Mouse (Mus musculus): ENCODE results near the gene Jpt1.
A peak's percentile ranks its signal among the peaks of the same experiment; 100 is the strongest.
"Not testable (repeated sequence)": the region's sequence is repeated elsewhere in the genome, so short reads cannot be mapped to it uniquely, and the experiment has no call there.

Gene Jpt1

DNA sequence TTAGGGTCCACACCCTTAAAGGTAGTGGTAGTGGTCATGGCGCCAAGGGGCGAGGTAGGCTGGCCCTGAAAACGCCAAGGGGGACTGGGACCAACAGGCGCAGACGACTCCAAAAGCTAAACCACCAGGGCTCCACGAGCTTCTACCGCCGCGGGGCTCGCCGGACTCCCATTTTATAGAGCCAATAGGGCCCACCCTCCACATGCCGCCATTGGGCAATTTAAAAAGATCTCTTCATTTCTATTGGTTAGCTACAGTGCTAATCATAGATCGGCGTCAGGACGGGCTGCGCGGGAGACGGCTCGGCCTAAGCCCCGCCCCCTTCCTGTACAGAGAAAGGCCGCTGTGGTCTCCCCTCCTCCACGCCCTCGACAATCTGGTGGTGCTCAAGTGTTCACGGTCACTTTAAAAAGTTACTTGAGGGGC is at the start of gene Jpt1:
Gene Jpt1, minus strand, starts transcription at position 150 of the 426 bp plus-strand sequence.
- peak; percentile 97 for DNase-seq

DNA sequence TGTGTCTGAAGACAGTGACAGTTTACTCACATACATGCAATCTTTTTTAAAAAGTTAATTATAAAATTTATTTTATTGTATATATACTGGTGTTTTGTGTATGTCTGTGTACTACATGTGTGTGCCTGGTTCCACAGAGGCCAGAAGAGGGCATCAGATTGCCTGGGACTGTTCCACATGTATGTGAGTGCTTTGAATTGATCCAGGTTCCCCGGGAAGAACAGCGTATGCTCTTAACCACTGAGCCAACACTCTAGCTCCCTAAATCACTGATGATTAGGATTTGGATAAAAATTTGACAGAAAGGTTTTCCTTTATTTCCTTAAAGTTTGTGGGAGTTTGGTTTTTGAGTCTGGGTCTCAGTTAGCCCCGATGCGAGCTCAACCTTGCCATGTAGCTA is 49.2 kb upstream of the Jpt1 start:
- peak; percentile 23 for DNase-seq

DNA sequence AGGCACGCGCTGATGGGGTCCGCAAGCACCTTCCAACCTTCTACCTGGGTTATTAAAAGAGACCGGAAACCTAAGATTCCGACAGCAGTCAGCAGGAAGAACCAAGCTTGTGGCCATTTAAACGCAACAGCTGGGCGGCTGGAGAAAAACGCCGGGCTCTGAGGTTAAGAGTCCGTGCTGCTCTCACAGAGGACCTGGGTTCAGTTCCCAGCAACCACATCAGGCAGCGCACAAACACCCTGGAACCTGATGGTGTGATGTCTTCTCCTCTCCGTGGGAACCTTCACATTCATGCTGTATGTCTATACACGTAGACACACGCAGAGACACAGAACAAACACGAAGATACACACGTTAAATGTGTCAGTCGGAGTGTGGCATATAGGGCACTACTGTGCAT is 41.5 kb upstream of the Jpt1 start:
- DNase-seq: no peak

DNA sequence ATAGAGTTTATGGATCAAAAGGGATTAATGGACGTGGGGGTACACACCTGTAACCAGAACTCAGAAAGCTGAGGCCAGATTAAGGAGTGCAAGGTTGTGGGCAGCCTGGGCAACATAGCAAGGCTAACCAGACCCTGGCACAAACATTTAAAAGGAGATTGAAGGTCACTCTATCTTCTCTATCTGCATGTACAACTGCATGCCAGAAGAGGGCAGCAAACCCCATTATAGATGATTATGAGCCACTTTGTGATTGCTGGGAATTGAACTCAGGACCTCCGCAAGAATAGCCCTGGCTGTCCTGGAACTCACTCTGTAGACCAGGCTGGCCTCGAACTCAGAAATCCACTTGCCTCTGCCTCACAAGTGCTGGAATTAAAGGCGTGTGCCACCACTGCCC is 38.6 kb upstream of the Jpt1 start:
- DNase-seq: peak; percentile 24

DNA sequence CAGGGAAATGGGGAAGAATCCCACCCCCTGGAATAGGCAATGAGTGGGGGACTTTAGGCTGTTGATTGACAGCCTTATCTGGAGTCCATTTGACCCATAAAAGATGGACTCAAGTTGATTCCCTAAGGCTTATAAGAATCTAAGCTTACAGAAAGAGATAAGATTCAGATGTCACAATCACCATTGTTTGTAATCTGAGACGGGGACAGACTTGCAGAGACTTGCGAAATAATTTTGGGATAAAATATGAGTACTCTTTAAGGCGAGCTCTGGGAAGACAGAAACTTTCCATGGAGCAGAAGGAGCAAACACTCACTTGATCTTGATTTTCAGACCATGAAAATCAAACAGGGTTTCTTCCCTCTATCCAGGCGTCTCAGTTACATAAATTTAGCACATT is 29.4 kb upstream of the Jpt1 start:
- no peak for DNase-seq

DNA sequence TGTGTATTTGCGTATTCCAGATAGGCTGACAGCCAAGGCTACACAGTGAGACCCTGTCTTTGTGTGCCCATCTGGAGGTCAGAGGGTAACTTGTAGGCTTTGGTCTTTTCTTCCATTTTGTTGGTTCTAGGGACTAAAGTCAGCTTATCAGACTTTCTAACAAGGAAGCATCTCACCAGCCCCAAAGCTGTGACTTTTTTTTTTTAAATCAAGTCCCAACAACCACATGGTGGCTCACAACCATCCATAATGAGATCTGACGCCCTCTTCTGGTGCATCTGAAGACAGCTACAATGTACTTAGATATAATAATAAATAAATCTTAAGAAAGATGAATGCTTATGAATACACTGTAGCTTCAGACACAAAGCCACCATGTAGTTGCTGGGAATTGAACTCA is 23.9 kb upstream of the Jpt1 start:
- DNase-seq: no peak

DNA sequence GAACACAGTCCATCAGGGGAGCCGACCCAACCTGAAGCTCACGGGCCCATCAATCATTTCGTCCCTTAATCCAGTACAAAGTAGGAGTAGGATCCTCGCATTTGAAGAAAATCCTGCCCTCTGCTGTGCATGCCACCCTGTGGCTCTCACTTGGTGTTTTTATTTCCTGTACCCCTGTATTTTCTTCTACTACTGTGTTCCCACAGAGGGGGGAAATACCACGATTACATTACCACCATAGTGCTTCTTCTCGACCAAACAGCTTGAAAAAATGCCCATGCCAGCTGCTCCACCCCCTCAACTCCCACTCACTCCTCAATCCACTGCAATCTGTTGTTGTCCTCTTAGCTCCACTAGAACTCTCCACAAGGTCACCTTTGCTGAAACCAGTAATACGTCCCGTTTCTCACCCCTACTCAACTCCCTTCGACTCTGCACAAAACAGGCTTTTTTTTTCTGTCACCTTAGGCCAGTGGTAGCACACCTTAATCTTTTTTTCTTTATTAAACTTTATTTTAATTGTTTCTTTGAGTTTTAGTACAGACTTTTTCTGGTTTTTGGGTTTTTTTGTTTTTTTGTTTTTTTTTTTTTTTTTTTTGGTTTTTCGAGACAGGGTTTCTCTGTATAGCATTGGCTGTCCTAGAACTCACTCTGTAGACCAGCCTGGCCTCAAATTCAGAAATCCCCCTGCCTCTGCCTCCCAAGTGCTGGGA is 22.8 kb upstream of the Jpt1 start:
- peak; percentile 42 for DNase-seq

DNA sequence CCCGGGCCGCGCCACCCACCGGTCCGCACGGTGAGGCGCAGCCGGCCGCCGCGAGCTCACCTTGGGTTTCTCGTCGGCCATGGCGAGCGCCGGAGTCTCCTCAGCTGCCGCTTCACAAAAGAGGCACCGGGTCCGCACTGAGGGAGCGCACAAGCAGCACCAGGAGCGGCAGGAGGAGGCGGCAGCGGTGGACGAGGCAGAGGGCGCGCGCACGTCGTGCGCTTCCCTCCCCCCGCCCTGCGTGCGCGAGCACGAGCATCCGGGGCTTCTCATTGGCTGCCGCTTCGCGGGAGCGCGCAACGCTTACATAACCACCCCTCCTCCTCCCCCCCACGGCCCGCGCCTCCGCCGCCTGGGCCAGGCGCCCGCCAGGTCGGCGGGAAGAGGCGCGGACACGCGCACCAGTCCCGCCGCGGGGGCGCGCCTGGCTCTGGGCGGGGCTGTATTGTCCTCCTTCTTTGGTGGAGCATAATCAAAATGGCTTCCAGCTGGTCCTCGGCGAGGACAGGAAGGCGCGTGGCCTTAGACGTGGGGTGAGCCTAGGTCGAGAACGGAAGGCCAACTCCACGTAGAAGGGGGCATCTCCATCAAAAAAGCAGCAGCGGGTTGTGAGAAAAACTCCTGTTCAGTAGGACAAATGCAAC is 22.0 kb upstream of the Jpt1 start, which contains the start of gene Sumo2:
Gene Sumo2, minus strand, starts transcription at position 239 of the 644 bp plus-strand sequence.
- peak; percentile 99 for DNase-seq

DNA sequence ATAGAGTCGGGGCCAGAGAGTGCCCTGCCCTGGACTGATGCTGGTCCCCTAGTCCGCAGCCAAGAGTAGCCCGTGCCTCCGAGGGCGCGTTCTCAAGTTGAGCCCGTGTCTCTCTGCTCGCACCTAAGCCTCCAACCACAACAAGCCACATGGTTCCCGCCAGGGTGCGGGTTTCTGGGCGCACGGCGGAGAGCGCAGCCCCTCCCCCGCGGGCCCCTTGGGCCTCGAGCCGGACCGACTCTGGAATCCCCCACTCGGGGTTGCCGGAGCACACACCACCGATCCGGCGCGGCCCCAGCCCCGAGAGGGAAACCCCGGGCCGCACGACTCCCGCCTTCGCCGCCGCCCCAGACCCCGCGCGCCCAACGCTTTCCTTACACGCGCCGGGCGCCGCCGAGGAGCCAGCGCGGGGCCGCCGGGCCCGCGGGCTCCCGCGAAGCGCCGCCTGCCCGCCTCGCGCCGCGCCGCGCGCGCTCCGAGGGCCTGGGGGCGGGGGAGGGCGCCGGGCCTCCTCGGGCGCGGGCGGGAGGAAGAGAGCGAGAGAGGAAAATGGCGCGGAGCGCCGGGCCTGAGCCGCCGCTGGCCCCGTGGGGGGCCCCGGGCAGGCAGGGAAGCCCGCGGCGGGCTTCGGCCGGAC is 21.3 kb upstream of the Jpt1 start:
- peak; percentile 81 for DNase-seq

DNA sequence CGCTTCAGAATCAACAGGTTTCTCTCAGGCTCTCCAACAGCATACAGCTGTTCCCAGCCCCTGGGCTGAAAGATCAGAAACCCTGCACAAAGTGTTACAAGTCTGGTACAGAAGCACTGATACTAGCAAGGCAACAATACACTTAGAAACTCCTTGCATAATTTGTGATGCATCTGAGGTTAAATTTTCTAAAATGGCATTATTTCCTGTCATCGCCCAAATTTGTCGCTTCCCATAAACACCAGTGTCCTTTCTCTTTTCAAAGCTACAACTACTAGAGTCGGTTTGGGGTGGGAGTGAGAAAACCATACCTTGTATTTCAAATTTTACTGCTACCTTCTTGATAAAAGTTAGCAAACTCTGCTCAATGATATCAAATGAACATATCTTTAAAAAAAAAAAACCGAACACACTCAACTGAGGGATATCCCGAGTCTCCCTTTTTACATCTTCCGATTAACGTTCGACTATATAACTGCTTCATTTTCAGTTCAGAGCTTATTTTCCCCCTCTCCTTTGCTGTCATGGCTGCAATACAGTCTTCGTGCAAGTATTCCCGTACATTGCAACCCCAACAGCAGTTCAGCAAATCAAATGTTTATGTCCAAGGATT is 20.7 kb upstream of the Jpt1 start:
- DNase-seq: peak; percentile 30

DNA sequence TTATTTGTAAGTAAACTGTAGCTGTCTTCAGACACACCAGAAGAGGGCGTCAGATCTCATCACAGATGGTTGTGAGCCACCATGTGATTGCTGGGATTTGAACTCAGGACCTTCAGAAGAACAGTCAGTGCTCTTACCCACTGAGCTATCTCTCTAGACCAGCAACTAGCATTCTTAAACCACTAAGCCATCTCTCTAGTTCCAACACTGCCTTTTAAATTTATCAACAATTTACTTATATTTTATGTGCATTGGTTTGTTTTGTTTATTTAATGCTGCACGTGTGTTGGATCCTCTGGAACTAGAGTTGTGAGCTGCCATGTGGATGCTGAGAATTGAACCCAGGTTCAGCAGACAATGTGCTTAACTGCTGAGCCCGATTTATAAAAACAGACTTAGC is 12.3 kb upstream of the Jpt1 start:
- not testable (repeated sequence) for DNase-seq

DNA sequence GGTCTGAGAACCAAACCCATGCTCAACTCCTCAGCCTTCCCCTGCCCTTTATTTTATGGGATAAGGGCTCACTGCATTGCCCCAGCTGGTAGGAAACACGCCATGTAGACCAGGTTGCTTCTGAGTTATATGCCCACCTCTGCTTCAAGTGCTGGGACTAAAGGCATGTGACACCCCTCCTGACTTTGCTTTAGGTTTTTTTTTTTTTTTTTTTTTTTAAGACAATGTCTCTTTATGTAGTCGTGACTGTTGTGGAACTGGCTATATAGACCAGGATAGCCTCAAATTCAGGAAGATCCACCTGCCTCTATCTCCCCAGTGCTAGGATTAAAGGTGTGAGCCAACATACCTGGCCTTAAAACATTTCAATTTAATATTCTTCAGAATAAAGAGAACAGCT is 8.5 kb upstream of the Jpt1 start:
- DNase-seq: no peak

DNA sequence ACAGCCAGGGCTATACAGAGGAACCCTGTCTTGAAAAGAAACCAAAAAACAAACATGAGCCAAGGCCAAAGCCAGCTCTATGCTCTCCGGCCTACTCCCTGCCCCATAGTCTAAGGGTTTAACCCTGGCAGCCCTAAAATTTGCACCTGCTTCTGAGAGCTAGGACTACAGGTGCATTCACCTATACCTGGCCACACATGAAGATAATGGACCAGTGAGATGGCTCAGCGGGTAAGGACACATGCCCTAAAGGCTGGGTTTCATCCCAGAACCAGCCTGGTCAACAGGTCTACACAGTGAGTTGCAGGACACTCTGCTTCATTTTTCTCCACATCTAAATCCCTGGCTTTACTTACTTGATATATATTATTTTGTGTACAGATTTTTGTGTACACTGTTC is 8.1 kb upstream of the Jpt1 start:
- no peak for DNase-seq

DNA sequence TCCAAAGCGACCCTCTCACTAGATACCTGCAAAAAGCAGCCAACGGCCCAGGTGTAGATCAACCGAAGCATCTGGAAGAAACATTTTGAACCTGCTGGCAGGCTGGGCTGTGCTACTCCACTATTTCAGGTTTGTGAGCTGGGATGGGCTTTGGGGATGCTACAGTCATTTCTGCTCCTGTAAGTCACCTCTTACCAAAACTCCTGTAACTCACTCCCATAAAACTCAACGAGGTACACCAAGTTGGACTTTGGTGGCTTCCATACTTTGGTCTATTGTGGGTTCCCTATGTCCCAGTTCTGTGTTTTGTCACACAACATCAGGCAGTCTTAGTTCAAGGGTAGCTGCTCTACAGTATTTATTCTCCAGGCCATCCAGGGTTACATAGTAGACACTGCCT is 6.9 kb upstream of the Jpt1 start:
- DNase-seq: no peak

DNA sequence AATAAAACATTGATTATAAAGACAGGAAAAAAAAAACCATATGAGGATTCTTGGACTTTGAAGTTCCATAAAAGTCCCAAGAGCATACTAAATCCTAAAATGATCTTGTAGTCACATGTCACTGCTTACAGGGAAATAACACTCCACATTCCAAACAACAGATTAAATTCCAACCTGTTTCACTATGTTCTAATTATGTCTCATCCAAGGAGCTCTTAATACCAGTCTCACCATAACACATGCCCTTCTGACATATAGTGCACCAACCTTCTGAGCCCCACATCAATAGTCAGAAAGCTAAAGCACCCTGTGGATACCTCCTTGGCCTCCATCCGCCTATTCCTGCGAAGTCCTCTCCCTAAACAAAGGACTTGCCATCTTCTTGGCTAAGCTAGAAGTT is 6.0 kb upstream of the Jpt1 start:
- DNase-seq: no peak

DNA sequence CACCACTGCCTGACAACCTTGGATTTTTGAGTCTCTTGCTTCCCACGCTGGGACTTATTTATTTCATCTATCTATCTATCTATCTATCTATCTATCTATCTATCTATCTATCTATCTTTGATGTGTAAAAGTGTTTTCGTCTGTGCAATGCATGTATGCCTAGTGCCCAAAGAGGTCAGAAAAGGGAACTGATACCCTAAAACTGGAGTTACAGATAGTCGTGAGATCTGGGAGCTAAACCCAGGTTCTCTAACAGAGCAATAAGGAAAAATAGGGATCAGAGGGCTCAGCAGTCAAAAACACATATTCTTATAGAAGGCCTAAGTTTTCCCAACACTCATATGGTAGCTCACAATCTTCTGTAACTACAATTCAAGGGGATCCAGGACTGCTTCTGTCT is 5.4 kb upstream of the Jpt1 start:
- DNase-seq: no peak

DNA sequence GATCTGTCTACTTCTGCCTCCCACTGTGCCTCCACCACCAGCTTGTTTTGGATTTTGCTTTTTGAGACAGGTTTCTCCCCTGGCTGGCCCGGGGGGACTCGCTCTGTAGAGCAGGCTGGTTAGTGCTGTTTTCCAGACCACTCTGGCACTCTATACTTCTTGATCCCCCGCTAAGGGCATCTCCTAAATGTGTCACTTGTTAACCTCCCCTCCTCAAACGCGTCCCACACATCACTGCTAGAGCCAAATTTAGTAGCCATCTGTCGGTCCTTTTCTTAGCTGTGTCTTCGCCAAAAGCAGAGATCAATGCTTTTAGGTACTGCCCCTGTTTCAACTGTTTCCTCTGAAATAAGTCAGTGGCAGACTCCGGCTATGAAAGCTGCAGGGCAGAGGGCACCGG is 4.5 kb upstream of the Jpt1 start:
- no peak for DNase-seq

DNA sequence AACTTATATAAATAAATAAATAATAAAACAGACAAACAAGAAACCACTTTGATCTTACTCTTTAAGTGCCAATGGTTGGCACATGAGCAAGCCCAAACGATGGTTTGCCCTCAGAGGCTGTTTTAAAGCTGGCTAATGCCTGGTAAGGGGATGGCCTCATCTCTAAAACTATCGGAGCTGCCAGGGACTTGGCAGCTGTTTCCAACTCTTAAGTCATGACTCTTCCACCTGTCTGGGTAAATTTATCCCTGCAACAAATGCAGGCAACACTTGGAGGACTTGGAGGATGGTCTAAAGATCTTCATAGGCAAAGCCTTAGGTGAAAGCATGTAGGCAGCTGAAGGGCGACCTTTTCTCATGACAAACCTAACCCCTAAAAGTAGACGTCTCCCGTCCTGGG is 2.8 kb upstream of the Jpt1 start:
- no peak for DNase-seq

DNA sequence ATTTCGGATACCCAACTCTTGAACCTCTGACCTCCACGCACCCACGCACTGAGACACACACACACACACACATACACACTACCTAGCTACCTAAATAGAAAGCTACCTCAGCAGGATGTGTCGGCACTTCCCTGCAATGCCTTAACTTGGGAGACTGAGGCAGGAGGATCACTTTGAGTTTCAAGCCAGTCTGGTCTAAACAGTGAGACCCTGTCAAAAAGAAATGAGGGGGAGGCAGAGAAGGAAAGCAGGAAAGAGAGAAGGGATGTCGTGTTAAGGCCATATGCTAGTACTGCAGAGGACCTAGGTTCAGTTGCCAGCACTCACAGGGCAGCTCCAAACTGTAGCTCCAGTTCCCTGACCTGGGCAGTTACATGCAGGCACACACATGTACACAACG is 834 bp upstream of the Jpt1 start:
- no peak for DNase-seq

DNA sequence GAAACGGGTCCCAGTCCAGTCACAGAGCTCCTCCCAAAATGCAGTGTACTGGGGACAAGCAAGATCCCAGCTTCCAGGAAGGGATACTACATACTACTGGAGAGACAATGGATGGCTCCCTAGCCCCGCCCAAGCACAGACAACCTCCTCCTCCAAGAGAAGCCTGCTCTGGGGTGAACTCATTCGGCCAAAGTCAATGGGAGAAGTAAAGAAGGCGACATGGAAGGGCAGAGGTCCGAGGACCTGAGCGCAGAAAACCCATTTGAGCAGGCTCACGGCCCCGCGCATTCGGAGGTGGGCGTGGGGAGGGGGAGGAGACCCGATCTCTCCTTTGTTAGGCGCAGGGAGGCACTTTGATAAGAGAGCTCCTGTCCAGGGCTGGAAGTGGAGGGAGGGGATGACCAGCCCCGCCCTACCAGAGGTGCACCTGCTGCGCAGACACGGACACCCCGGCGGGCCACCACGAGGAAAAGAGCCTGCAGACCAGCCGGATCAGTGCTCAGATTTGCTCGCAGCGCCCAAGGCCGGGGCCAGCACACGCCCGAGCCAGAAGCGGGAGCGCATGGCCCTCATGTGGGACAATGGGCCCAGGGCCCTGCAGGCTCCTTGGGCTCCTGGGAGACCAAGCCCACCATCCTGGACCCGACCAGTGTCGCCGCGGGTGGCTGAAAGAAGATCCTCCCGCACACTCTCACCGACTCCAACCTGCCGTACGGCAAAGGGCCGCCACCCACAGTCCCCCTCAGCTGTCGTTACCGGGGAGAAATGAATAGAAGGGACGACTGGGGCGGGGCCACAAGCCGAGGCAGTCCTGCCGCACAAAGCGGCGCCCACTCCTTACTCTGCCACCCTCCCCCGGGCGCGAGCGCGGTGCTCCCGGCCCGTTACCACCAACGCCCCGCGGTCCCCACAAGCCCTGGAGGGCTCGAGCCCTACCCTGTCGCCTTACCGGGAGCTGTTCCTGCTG is 633 bp downstream of the Jpt1 start:
- DNase-seq: peak; percentile 60

DNA sequence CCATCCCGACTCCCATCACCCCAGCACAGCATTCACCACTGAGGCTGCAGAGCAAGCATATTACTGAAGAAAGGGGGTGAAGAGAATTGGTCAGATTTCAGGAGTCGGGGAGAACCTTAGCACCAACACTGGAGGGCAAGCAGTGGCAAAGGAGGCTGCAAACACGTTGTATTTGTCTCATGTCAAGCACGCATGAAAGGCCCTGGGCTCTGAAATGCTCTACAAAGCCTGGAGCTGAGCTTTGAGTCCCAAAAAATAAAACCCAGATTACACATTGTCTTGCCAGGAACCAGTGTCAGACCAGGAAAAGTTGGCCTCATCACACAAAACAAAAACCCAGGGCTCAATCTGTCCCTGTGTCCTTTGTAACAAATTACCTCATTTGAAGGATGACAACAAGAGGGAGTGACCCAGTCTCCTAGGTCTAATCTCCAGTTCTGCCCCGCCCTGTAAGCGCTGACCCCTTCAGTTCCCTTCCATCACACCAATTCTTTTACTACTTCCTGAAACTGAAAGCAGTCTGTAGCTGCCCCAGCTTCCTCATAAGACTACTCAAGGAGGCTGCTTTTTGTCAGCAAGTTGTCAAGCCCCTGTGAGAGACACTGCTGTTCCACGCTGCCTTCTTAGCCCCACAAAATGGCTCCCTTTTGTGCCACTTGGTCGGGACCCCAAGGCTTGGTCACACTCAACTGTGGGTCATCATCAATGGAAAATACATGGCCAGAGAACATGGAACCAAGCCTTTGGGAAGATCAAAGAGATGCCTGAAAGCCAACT is 1.6 kb downstream of the Jpt1 start:
- DNase-seq: peak; percentile 60

DNA sequence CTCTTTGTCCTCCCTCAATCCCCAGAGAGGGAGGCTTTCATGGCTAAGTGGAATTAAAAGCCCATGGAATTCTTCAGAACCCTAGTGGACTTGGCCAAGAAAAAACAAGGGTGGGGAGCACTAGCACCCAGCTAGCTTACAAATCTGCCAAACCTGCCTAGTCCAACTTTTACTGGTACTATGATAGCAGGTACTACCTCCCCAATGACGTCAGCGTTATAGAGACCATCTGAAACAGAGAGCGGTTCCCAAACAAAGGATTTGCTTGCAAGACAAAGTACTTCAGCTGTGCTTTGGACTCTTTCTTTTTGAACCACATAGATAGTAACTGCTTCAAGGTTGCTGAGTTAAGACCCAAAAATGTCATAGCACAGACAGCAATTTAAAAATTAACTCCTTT is 2.2 kb downstream of the Jpt1 start:
- no peak for DNase-seq
